Mouse (Mus musculus): Measurements from ENCODE around the gene Pdzd2.
A peak's percentile ranks its signal among the peaks of the same experiment; 100 is the strongest.

Pdzd2 gene

DNA sequence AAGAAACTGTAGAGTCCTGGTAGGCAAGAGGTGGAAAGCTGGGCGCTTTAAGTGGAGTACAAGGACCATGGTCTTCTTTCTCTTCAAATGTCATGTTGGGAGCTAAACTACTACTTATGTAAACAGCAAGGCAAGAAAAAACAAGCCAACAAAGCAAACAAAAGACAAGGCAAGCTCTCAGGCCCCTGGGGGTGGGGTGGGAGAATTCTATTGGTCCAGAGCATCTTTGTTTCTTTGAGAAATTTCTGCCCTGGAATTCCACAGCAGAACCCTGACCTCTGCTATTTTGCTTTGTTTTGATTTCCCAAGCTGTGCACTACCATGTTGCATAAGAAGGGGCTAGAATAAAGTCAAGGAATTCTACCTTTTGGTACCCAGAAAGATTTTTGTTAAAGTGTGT is 307.4 kb downstream of the Pdzd2 start:
- DNase-seq (ENCODE audit: low spot score in 2 of 2) = no peak

GRCm38 (mm10) chr15:12431684-12432083 is 308.0 kb downstream of the Pdzd2 start:
- DNase-seq (ENCODE audit: low spot score in 2 of 2) = peak; percentile 53 to 68

GRCm38 (mm10) chr15:12431188-12431587 is 308.5 kb downstream of the Pdzd2 start:
- DNase-seq (ENCODE audit: low spot score in 2 of 2) = no peak

DNA sequence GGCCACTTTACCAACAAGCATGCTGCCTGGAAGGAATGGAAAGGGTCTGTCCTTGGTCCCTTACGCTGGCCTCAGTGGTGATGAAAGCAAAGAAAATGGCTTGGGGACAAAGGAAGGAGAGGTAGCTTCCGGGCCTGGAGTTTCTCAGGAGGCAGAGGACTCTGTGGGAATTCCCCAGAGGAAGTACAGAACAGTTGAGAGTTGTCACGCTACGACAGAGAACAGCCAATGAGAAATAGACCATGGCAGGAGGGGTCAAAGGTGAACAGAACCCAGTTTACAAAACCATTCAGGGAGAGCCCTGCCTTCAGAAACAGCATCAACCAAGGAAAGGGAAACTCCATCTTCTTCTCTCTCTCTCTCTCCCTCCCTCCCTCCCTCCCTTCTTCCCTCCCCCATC is 309.1 kb downstream of the Pdzd2 start:
- no peak for DNase-seq (ENCODE audit: low spot score in 2 of 2)

DNA sequence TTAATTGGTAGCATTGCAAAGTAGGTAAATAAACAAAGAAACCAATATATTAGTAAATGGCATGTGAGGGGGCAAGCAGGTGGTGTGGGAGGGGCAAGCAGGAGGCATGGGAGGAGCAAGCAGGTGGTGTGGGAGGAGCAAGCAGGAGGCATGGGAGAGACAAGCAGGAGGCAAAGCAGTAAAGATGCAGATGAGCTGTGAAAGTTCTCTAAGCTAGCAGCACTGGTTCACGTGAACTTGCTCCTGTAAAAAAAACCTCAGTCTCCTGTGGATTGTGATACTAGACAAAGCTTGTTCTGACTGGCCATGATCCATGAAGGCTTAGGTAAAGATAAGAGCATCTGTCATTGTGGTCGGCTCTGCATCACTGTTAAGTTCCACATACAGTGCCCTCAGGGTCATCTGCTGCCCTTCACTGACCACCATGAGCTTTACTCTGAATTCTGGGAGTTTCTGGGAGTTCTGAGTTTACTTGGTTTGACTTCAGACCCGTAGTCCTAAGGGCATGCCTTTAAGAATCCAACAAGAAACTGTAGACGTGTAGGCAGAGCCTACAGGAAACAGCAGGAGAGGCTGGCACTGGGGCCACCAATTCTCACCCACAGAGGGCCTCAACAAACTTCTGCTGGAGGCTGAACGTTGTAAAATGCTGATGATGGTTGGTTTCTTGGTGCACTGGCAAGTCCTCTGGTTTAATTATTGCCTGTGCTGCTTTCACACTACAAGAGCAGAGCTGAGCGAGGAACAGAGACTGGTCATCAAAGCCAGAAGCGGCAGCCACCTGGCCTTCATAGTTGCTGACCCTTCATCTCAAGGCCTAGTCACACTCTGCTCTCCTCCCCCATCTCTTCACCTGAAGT is 309.9 kb downstream of the Pdzd2 start:
- no peak for DNase-seq (ENCODE audit: low spot score in 2 of 2)

DNA sequence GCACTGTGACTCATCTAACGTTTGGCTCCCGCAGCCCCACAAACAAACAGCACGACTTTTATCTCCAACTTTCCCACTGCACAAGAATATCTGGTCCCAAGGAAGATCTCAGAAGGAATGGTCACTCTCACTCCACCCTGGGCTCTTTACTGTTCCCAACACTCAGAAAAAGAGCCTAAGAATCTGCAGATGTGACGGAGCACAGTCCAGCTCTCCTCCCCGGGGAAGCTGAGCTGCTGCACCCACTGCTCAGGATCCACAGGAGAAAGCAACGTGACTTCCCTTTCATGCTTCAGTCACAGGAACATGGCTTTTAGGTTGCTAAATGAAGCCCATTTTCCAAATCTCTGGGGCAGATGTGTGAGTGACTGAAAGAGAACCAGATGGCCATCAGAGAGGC is 311.9 kb downstream of the Pdzd2 start:
- DNase-seq (ENCODE audit: low spot score in 2 of 2) = peak; percentile 58 to 77

GRCm38 (mm10) chr15:12426342-12426741 is 313.4 kb downstream of the Pdzd2 start:
- no peak for DNase-seq (ENCODE audit: low spot score in 2 of 2)

DNA sequence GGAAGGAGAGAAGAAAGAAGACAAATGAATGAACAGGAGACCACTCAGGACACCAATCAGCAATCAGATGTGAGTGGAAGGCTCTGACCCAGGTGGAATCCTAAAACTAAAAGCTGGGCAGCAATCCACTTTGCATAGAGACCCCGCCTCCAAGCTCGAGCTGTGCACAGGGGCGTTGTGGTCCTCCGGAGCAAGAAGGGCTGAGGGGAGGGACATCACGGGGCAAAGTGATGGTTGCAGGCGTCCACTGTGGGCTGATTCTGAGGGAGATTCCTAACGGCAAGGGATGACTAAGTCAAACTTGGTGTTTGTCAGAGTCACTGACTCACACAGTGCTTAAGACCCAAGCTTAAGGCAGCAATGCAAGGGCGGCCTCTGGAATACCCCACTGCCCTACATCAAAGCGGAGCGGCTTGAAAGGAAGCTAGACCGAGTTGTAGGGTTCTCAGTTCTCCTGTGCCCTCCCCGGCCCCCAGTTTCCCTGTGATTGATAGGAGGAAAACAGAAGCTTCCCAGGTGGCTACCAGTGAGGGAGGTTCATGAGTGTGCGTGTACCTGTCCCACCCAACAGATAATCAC is 314.6 kb downstream of the Pdzd2 start:
- no peak for DNase-seq (ENCODE audit: low spot score in 2 of 2)

DNA sequence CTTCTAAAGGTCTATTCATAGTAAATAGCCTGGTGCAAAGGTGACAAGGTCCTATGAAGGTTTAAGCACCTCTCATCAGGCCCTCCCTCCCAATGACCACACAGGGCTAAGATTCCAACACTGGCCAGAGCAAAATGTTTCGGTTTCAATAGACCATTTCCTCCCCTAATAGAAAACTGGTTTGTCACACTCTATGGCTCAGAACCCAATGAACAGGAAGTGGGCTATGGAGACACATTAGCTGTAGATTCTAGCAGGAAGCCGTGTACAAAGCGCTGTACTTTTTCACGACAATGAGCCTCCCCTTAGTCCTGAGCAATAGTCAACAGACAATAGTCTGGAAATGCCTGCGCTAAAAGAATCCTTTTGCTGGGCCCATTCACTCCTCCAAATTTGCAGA is 315.5 kb downstream of the Pdzd2 start:
- no peak for DNase-seq (ENCODE audit: low spot score in 2 of 2)

DNA sequence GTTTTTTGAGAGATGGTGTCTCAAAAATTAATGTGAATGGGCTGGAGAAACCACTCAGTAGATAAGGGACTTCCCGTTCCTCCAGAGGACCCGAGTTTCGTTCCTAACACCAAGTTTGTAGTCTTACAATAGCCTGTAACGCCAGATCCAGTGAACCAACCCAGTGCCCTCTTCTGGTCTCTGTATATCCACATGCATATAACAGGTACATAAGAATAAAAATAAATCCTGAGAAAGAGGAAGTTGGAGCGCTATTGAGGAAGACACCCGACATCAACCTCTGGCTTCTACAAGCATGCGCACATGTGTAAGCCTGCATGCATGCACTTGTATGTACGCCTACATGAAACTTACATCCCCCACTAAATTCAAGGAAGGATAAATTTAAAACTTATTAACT is 318.8 kb downstream of the Pdzd2 start:
- no peak for DNase-seq (ENCODE audit: low spot score in 2 of 2)

- DNase-seq (ENCODE audit: low spot score in 2 of 2) = no peak
Observed at GRCm38 (mm10) chr15:12420376-12420775, 319.3 kb downstream of the Pdzd2 start.

DNA sequence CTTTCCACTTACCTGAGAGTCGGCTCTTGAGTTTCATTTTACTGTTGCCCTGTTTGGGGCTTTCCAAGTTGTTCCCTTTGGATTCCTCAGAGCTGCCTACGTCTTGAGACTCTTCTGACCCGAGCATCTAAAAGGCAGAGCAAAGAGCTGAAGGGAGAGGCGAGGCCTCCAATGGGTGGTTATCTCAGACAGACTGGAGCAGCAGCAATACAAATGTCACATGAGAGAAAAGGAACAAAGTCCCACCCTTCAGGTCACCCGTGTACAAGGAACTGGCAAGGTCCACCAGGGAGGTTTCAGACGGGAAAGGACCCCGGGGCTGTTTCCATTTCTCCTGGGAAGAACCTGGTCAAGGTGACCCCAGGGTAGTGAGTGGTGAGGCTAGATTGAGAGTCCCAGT is 320.3 kb downstream of the Pdzd2 start:
- DNase-seq (ENCODE audit: low spot score in 2 of 2) = no peak

- DNase-seq (ENCODE audit: low spot score in 2 of 2) = no peak
Observed at GRCm38 (mm10) chr15:12415536-12416200, 324.1 kb downstream of the Pdzd2 start.

DNA sequence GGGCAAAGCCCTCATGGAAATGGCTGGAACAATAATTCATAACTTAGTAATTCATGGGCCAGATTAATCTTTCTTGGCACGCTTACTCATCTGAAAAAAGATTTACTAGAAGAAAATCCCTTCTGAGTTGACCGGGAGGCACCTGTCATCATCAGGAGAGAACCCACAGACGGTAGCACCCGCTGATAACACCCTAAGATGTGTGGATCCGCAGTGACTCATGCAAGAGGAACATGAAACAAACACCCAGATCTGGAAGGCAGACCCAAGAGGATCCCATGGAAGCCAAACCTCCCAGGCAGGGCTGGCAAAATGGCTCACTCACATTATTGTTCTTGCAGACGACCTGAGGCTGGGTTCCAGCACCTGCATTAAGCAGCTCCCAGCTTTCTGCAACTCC is 325.0 kb downstream of the Pdzd2 start:
- peak; percentile 49 to 54 for DNase-seq (ENCODE audit: low spot score in 2 of 2)

GRCm38 (mm10) chr15:12408205-12408604 is 331.5 kb downstream of the Pdzd2 start:
- no peak for DNase-seq (ENCODE audit: low spot score in 2 of 2)

DNA sequence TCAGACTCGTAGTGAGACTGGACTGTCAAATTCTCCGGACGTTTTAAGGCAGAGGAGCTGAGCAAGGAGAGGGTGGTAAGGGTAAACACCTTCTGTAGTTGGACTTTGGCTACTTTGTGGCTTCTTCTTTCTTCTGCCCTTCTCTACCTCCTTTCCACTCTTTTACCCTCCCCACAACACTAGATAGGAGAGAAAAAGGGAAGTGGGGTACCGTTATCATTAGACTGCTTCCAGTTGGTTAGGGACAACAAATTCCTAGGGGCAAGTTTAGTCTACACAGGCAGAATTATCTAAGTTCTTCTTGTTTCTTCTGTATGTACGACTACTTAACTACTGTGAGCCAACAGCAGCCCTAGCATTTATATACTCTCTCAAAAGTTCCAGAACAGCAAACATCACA is 334.1 kb downstream of the Pdzd2 start:
- DNase-seq (ENCODE audit: low spot score in 2 of 2) = no peak

DNA sequence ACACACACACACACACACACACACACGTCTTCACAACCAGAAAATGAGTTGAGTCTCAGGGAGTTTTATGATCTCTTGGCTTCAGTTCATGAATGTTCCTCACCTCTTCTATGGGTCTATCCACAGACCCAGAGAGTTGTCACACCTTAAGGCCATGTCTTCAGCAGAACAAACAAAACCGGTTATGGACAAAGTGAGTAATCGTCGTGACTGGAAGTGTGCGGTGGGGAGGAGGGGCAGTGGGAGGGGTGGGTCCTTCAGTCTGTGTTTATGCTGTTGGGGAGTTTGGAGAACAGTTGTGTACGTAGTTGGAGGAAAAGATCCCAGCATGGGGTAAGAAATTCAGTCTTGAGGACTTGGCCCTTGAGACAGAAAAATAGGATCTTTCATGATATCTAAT is 342.7 kb downstream of the Pdzd2 start:
- DNase-seq (ENCODE audit: low spot score in 2 of 2) = no peak

- no peak for DNase-seq (ENCODE audit: low spot score in 2 of 2)
Observed at GRCm38 (mm10) chr15:12394758-12395157, 345.0 kb downstream of the Pdzd2 start.

DNA sequence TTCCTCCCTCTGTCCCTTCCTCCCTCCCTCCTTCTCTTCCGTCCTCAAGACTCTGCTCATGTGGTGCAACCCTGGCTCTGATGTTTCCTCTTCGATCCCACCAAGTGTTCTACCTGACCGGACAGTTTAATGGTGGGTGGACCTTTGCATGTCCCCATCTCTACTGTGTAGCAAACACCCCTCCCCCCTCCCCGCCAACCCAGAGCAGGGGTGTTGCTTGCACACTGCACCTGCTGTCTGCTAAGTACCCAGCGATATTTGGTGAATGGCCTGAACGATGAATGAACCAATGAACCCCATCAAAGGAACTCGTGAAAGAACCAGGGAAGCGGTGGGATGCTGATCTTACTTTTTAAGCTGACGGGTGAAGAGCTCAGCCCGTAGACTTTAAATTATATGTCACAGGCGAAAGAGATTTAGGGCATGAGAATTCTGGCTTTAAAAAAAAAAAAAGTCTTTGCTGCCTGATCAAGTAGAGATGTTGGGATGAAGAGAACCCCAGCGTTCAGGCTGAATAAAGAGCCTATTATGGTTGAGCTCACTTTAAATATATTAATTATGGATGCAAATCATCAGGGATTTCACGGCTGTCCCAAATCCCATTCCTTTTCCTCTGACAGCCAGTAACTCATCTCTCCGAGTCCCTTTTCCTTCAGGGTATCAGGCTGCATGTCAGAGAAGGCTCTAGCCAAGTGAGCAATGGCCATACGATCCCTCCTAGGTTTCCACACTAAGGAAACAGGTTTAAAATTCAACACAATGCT is 350.8 kb downstream of the Pdzd2 start:
- no peak for DNase-seq (ENCODE audit: low spot score in 2 of 2)

- DNase-seq (ENCODE audit: low spot score in 2 of 2) = no peak
Observed at GRCm38 (mm10) chr15:12384679-12385078, 355.0 kb downstream of the Pdzd2 start.

GRCm38 (mm10) chr15:12380548-12380947 is 359.2 kb downstream of the Pdzd2 start:
- DNase-seq (ENCODE audit: low spot score in 2 of 2) = peak in 1 of 2 experiments; percentile 43

DNA sequence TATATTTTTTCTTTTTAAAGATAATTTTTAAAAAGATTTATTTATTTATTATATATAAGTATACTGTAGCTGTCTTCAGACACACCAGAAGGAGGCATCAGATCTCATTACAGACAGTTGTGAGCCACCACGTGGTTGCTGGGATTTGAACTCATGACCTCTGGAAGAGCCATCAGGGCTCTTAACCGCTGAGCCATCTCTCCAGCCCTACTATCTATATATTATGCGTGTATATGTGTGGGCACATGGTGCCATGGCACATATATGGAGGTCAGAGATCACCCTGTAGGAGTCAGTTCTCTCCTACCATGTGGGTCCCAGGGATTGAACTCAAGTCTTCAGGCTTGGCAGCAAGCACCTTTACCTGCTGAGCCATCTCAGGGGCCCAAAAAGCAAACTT is 359.7 kb downstream of the Pdzd2 start:
- DNase-seq (ENCODE audit: low spot score in 2 of 2) = no peak

Measured in heart, adult 9 months (tissue).